Mouse (Mus musculus) ES-E14 (cell line): ENCODE data around the gene Otogl. TPM values are rescaled to one million over a fixed set of nuclear protein-coding genes. Genes with fewer than 3 reads are reported as not detected.

ENCODE experiments used
- DNase-seq: peaks from one replicate; pipeline ENCODE4 v3.0.0-alpha.2; 2013; ENCODE audit warnings: low read depth, low spot score
- H3K27ac ChIP-seq: 2 replicates; pipeline ENCODE4 v1.5.1; 2012; ENCODE audit warnings: low read depth, mild to moderate bottlenecking, low read length, moderate library complexity, mixed read lengths; ENCODE audit not compliant: poor library complexity, insufficient read depth, severe bottlenecking
- H3K36me3 ChIP-seq: 2 replicates; pipeline ENCODE4 v1.6.1; 2012; ENCODE audit warnings: mild to moderate bottlenecking, low read length, moderate library complexity, mixed read lengths; ENCODE audit not compliant: control insufficient read depth, poor library complexity, insufficient read depth, severe bottlenecking
- H3K4me1 ChIP-seq, 2 experiments: fragments of 150-350 bp in 1 of 2; sonication (generic) in 1 of 2; 2 replicates each; pipeline ENCODE4 v1.6.1; 2012; ENCODE audit warnings: low read length in 2 of 2, mild to moderate bottlenecking in 1 of 2, mixed read lengths in 1 of 2; ENCODE audit not compliant: control insufficient read depth in 2 of 2, insufficient read depth in 2 of 2, poor library complexity in 1 of 2
- H3K4me3 ChIP-seq, 2 experiments: fragments of 150-350 bp in 1 of 2; sonication (generic) in 1 of 2; 2 replicates each; pipeline ENCODE4 v1.5.1; 2012; ENCODE audit warnings: low read length in 2 of 2, low read depth in 1 of 2, mild to moderate bottlenecking in 1 of 2, mixed read lengths in 1 of 2; ENCODE audit not compliant: insufficient read depth in 1 of 2, poor library complexity in 1 of 2, severe bottlenecking in 1 of 2
- H3K9ac ChIP-seq: 2 replicates; pipeline ENCODE4 v1.6.1; 2012; ENCODE audit warnings: low read depth, mild to moderate bottlenecking, low read length, mixed read lengths; ENCODE audit not compliant: poor library complexity, insufficient read depth, severe bottlenecking
- H3K9me3 ChIP-seq: fragments of 150-350 bp; sonication (generic); 2 replicates; pipeline ENCODE4 v1.6.1; 2012; ENCODE audit warnings: low read depth, mild to moderate bottlenecking, low read length; ENCODE audit not compliant: control insufficient read depth, insufficient read depth
- CHD2 ChIP-seq: IDR thresholded peaks from 2 replicates; pipeline ENCODE4 v1.6.1; 2014; ENCODE audit warnings: mild to moderate bottlenecking, low read depth, low read length, inconsistent platforms
- HCFC1 ChIP-seq: IDR thresholded peaks from 2 replicates; pipeline ENCODE4 v1.6.1; 2012; ENCODE audit warnings: low read length, inconsistent platforms, borderline replicate concordance; ENCODE audit not compliant: insufficient read depth
- MAFK ChIP-seq: IDR thresholded peaks from 2 replicates; pipeline ENCODE4 v1.6.1; 2014; ENCODE audit warnings: mild to moderate bottlenecking, low read depth, low read length, inconsistent platforms; ENCODE audit not compliant: insufficient read depth
- ZC3H11A ChIP-seq: IDR thresholded peaks from 2 replicates; pipeline ENCODE4 v1.6.1; 2012; ENCODE audit warnings: low read depth, mild to moderate bottlenecking, inconsistent platforms, low read length, borderline replicate concordance
- ZNF384 ChIP-seq: IDR thresholded peaks from 2 replicates; pipeline ENCODE4 v1.6.1; 2012; ENCODE audit warnings: low read depth, low read length, inconsistent platforms
- in situ Hi-C, 2 experiments: fragments of 600-800 bp; cut with MboI; formaldehyde crosslinking; loops; one replicate each; pipeline ENCODE4 v1.15.1; 2025; ENCODE audit warnings: low sequenced_read_pairs in 2 of 2, inconsistent platforms in 1 of 2; ENCODE audit not compliant: unreplicated experiment in 2 of 2
- total RNA-seq: library from RNA; depleted of rRNA; stranded (reverse); fragments of 300-350 nt; gene quantifications from 2 replicates; pipeline ENCODE4 v1.2.3, GENCODE M21; 2012

The Otogl gene
- total RNA-seq, 1 experiment: under 0.01 TPM

GRCm38 (mm10) chr10:107901204-107901879 lies 10.6 kb downstream of the Otogl start:
- Histone ChIP-seq H3K9me3 (no peaks in the 10 kb centered on the region), H3K4me1 (no peaks in the 10 kb centered on the region), H3K36me3 (no peaks in the 10 kb centered on the region), H3K4me3 (no peak overlapping the region), H3K9ac (no peak overlapping the region), H3K27ac (no peak overlapping the region)
- TF ChIP-seq MAFK: no peak
- TF ChIP-seq HCFC1: no peak
- TF ChIP-seq ZC3H11A: no peak
- no peak for TF ChIP-seq ZNF384
- no peak for TF ChIP-seq CHD2
- in situ Hi-C loops: no loop called here
- no peak for DNase-seq

DNA sequence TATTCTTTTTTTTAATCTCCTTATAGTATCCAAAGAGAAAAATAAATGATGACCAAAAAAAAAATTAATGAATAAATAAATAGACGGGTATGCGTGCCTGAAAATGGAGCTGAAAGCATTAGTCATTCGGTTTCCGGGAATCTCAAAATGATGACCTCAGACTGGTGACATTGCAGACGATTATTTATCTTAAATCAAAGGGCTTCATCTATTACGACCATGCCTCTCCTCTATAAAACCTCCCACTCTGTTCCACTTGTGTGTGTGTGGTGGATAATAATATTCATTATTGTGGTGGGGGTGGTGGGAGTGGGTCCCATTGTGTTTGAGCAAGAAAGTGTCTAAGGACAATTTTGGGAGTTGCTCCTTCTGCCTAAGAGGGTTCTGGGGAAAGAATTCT lies 12.0 kb downstream of the Otogl start:
- no peaks in the 10 kb centered on the region for H3K36me3 ChIP-seq
- no peaks in the 10 kb centered on the region for H3K9me3 ChIP-seq
- no peak overlapping the region for H3K4me3 ChIP-seq
- no peak overlapping the region for H3K27ac ChIP-seq
- TF ChIP-seq CHD2 (no peak), ZNF384 (no peak), MAFK (no peak), ZC3H11A (no peak), HCFC1 (no peak)
- in situ Hi-C loops: no loop called here
- H3K4me1 ChIP-seq: no peaks in the 10 kb centered on the region
- no peak overlapping the region for H3K9ac ChIP-seq
- no peak for DNase-seq

- Histone ChIP-seq H3K4me1 (no peaks in the 10 kb centered on the region), H3K27ac (no peak overlapping the region), H3K9me3 (no peaks in the 10 kb centered on the region), H3K9ac (no peak overlapping the region), H3K4me3 (no peak overlapping the region), H3K36me3 (no peaks in the 10 kb centered on the region)
- TF ChIP-seq HCFC1 (no peak), ZNF384 (no peak), CHD2 (no peak), ZC3H11A (no peak), MAFK (no peak)
- in situ Hi-C loops: no loop called here
- DNase-seq: no peak
These were observed 15.8 kb downstream of the Otogl start for GRCm38 (mm10) chr10:107896158-107896557.

DNA sequence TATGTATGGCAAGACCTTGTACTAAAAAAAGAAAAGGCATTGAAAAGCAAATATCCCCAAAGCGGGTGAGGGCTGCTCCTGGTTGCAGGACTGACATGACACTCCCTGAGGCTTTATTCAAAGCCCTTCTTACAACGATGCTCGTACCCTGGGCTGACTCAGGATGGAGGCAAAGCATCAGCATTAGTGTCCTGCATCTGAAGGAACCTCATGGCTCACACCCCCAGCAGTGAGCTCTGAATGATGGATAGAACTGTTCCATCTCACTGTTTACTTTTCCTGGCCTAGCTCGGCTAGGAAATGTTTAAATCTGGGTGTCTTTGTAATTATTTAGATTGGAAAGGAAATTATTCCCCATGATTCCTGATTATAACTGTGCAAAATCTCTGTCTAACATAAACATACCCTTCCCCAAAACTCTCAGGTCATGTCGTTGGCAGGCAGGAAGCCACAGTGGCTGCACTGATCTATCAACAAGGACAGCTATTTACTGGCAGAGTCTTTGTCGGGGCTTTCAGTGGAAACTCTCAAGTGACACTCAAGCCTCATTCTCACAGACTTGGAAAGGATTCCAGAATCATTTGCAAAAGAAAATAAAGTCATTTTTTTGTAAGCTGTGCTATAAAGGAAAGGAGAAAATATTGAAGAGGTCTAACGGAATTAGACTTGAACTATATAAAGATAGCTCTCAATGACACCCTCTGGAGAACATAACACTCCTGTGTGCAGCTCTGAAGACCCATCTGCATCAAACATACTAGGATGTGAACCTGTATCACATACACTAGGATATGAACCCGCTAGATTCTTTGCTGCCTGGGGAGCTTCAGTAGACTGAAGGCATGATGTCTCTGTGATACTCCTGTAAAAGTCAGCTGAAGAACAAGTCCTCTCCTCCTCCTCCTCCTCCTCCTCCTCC lies 17.0 kb downstream of the Otogl start:
- Histone ChIP-seq H3K4me1 (no peaks in the 10 kb centered on the region), H3K9ac (no peak overlapping the region), H3K27ac (no peak overlapping the region), H3K4me3 (no peak overlapping the region), H3K36me3 (no peaks in the 10 kb centered on the region), H3K9me3 (no peaks in the 10 kb centered on the region)
- in situ Hi-C loops: no loop called here
- DNase-seq: no peak
- no peak for TF ChIP-seq ZNF384
- no peak for TF ChIP-seq MAFK
- TF ChIP-seq ZC3H11A: no peak
- no peak for TF ChIP-seq CHD2
- TF ChIP-seq HCFC1: no peak
